Mouse (Mus musculus): Measurements from ENCODE around the gene Gm44596. TPM values are rescaled to one million over a fixed set of nuclear protein-coding genes. Genes with fewer than 3 reads are reported as not detected.

Gene Gm44596
- not detected in 2 replicates for polyA plus RNA-seq (2012; ENCODE audit: insufficient read depth, insufficient read length, missing spikeins)

GRCm38 (mm10) chr6:128375192-128375591, at the start of gene Gm44596, which contains the start of gene Tex52:
Gm44596 (plus strand) TSS chr6:128375503.
Tex52 (plus strand) TSS chr6:128375456.
- Histone ChIP-seq H3K27ac (replicated peaks; ENCODE audit: low read depth, low read length) (no peak within 1 kb of the TSS), H3K4me3 (ENCODE audit: insufficient read depth, low read depth, low read length) (no peak within 1 kb of the TSS), H3K4me1 (ENCODE audit: control insufficient read depth, insufficient read depth, insufficient read length, low read length) (no peaks in the 10 kb centered on the region)

- no peak overlapping the region for H3K4me3 ChIP-seq (ENCODE audit: insufficient read depth, low read depth, low read length)
- H3K27ac ChIP-seq (replicated peaks; ENCODE audit: low read depth, low read length) = no peak overlapping the region
- no peaks in the 10 kb centered on the region for H3K4me1 ChIP-seq (ENCODE audit: control insufficient read depth, insufficient read depth, insufficient read length, low read length)
Observed at GRCm38 (mm10) chr6:128334397-128335124, 40.7 kb upstream of the Gm44596 start.

GRCm38 (mm10) chr6:128337467-128337866, 37.8 kb upstream of the Gm44596 start:
- no peak overlapping the region for H3K27ac ChIP-seq (replicated peaks; ENCODE audit: low read depth, low read length)
- no peaks in the 10 kb centered on the region for H3K4me1 ChIP-seq (ENCODE audit: control insufficient read depth, insufficient read depth, insufficient read length, low read length)
- H3K4me3 ChIP-seq (ENCODE audit: insufficient read depth, low read depth, low read length) = no peak overlapping the region

GRCm38 (mm10) chr6:128338876-128339275, 36.4 kb upstream of the Gm44596 start:
- H3K27ac ChIP-seq (replicated peaks; ENCODE audit: low read depth, low read length) = no peak overlapping the region
- H3K4me1 ChIP-seq (ENCODE audit: control insufficient read depth, insufficient read depth, insufficient read length, low read length) = no peaks in the 10 kb centered on the region
- H3K4me3 ChIP-seq (ENCODE audit: insufficient read depth, low read depth, low read length) = no peak overlapping the region

GRCm38 (mm10) chr6:128341956-128342723, 33.2 kb upstream of the Gm44596 start:
- H3K4me1 ChIP-seq (ENCODE audit: control insufficient read depth, insufficient read depth, insufficient read length, low read length) = no peaks in the 10 kb centered on the region
- no peak overlapping the region for H3K27ac ChIP-seq (replicated peaks; ENCODE audit: low read depth, low read length)
- no peak overlapping the region for H3K4me3 ChIP-seq (ENCODE audit: insufficient read depth, low read depth, low read length)

GRCm38 (mm10) chr6:128345623-128346022, 29.7 kb upstream of the Gm44596 start:
- no peaks in the 10 kb centered on the region for H3K4me1 ChIP-seq (ENCODE audit: control insufficient read depth, insufficient read depth, insufficient read length, low read length)
- no peak overlapping the region for H3K4me3 ChIP-seq (ENCODE audit: insufficient read depth, low read depth, low read length)
- H3K27ac ChIP-seq (replicated peaks; ENCODE audit: low read depth, low read length) = no peak overlapping the region

GRCm38 (mm10) chr6:128346782-128347181, 28.5 kb upstream of the Gm44596 start:
- Histone ChIP-seq H3K4me3 (ENCODE audit: insufficient read depth, low read depth, low read length) (no peak overlapping the region), H3K27ac (replicated peaks; ENCODE audit: low read depth, low read length) (no peak overlapping the region), H3K4me1 (ENCODE audit: control insufficient read depth, insufficient read depth, insufficient read length, low read length) (no peaks in the 10 kb centered on the region)

GRCm38 (mm10) chr6:128349711-128350110, 25.6 kb upstream of the Gm44596 start:
- Histone ChIP-seq H3K27ac (replicated peaks; ENCODE audit: low read depth, low read length) (0 out of 2 replicates have a peak overlapping the region, but pooled peaks have one; percentile 1), H3K4me3 (ENCODE audit: insufficient read depth, low read depth, low read length) (no peak overlapping the region), H3K4me1 (ENCODE audit: control insufficient read depth, insufficient read depth, insufficient read length, low read length) (no peaks in the 10 kb centered on the region)

GRCm38 (mm10) chr6:128354140-128354539, 21.2 kb upstream of the Gm44596 start:
- Histone ChIP-seq H3K27ac (replicated peaks; ENCODE audit: low read depth, low read length) (no peak overlapping the region), H3K4me3 (ENCODE audit: insufficient read depth, low read depth, low read length) (no peak overlapping the region), H3K4me1 (ENCODE audit: control insufficient read depth, insufficient read depth, insufficient read length, low read length) (no peaks in the 10 kb centered on the region)

GRCm38 (mm10) chr6:128355201-128355681, 20.1 kb upstream of the Gm44596 start:
- peak overlapping the region; percentile 66 for H3K4me3 ChIP-seq (ENCODE audit: insufficient read depth, low read depth, low read length)
- no peak overlapping the region for H3K27ac ChIP-seq (replicated peaks; ENCODE audit: low read depth, low read length)
- H3K4me1 ChIP-seq (ENCODE audit: control insufficient read depth, insufficient read depth, insufficient read length, low read length) = no peaks in the 10 kb centered on the region

- Histone ChIP-seq H3K4me1 (ENCODE audit: control insufficient read depth, insufficient read depth, insufficient read length, low read length) (no peaks in the 10 kb centered on the region), H3K4me3 (ENCODE audit: insufficient read depth, low read depth, low read length) (peak within 1 kb of the TSS; percentile 66), H3K27ac (replicated peaks; ENCODE audit: low read depth, low read length) (no peak within 1 kb of the TSS)
Observed at GRCm38 (mm10) chr6:128355726-128356416, 19.4 kb upstream of the Gm44596 start, which contains the start of gene Tulp3. Tulp3 (minus strand) TSS chr6:128355851.

GRCm38 (mm10) chr6:128358999-128359398, 16.3 kb upstream of the Gm44596 start:
- Histone ChIP-seq H3K27ac (replicated peaks; ENCODE audit: low read depth, low read length) (no peak overlapping the region), H3K4me1 (ENCODE audit: control insufficient read depth, insufficient read depth, insufficient read length, low read length) (no peaks in the 10 kb centered on the region), H3K4me3 (ENCODE audit: insufficient read depth, low read depth, low read length) (no peak overlapping the region)

GRCm38 (mm10) chr6:128361901-128362300, 13.4 kb upstream of the Gm44596 start:
- Histone ChIP-seq H3K27ac (replicated peaks; ENCODE audit: low read depth, low read length) (peak overlapping the region; percentile 54; the same call in 1 of the 2 replicates), H3K4me1 (ENCODE audit: control insufficient read depth, insufficient read depth, insufficient read length, low read length) (no peaks in the 10 kb centered on the region), H3K4me3 (ENCODE audit: insufficient read depth, low read depth, low read length) (peak overlapping the region; percentile 78)

GRCm38 (mm10) chr6:128362381-128363006, 12.8 kb upstream of the Gm44596 start, which contains the start of the genes Rhno1 and Foxm1:
Rhno1 (minus strand) TSS chr6:128362911.
Foxm1 (plus strand) TSS chr6:128362967.
- Histone ChIP-seq H3K4me1 (ENCODE audit: control insufficient read depth, insufficient read depth, insufficient read length, low read length) (no peaks in the 10 kb centered on the region), H3K4me3 (ENCODE audit: insufficient read depth, low read depth, low read length) (peak within 1 kb of the TSS; percentile 78), H3K27ac (replicated peaks; ENCODE audit: low read depth, low read length) (peak within 1 kb of the TSS; percentile 54)
